Mouse (Mus musculus): ENCODE measurements around the gene Upf1. TPM values are rescaled to one million over a fixed set of nuclear protein-coding genes. Genes with fewer than 3 reads are reported as not detected.

Upf1 gene
- polyA plus RNA-seq (2012), result 119 and 122 TPM in 2 replicates

DNA sequence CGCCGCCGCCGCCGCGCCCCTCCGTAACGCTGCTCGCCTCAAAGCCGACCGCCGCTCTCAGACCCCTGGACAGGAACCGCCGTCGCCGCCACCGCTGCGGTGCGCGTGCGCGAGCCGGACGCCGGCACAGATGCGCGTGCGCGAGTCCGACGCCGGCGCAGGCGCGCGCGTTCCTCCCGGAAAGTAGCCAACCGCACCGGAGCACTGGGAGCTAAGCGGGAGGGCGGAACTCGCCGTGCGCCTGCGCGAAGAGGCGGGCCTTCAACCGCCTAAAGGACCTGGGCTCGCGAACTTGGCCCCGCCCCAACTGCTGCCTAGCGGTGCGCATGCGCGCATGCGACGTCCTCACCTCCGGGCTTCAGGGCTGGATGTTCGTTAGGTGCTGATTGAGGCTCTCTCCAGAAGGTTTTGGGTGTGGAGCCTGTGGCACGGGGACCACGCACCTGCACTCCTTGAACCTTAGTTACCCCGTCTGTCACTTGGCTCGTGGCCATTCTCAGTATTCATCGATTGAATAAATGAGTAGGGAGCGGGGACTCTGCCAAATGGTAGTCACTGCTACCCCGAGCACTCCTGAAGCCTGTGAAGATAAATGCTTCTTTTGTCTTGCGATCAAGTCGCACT lies at the start of gene Upf1:
Upf1 (minus strand) TSS at position 85 of the 624 bp plus-strand sequence.

DNA sequence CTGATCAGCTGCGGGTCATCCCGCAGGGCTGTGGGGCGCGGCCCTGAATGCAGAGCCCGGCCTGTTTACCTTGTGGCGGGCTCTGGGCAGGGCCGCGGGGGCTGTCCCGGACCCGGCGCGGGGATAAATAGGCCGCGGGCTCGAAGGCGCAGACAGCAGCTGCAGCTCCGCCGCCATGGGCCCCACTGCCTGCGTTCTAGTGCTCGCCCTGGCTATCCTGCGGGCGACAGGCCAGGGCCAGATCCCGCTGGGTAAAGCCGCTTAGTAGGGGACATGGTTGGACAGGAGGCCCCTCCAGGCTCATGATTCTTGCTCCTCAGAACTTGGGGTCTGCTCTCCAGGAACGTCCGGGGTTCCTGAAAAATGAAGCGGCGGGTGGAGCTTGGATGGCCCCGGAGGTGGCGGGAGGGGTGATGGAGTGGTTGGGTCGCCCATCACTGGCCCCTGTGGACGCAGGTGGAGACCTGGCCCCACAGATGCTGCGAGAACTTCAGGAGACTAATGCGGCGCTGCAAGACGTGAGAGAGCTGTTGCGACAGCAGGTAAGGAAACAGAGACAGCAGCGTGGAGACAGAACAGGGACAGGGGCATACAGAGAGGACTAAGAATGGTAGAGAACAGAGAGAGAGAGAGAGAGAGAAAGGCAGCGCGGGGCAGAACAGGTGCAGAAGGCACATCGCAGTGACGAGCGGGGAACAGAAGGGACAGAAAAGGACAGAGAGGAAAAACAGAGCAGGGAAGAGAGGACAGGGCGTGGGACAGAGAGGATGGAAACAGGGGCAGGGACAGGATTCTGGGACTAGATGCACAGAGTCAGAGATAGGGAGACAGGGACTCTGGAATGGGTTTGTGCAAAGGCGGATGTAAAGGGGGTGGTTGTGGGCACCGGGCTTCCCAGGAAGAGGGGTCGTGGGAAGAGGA lies 20.6 kb upstream of the Upf1 start, which contains the start of gene Comp:
Comp (plus strand) TSS at position 162 of the 921 bp plus-strand sequence.

GRCm38 (mm10) chr8:70329124-70329834 lies 23.8 kb downstream of the Upf1 start, which contains the start of gene Gdf1:
TSS of gene Gdf1 (plus strand) at chr8:70329817.

DNA sequence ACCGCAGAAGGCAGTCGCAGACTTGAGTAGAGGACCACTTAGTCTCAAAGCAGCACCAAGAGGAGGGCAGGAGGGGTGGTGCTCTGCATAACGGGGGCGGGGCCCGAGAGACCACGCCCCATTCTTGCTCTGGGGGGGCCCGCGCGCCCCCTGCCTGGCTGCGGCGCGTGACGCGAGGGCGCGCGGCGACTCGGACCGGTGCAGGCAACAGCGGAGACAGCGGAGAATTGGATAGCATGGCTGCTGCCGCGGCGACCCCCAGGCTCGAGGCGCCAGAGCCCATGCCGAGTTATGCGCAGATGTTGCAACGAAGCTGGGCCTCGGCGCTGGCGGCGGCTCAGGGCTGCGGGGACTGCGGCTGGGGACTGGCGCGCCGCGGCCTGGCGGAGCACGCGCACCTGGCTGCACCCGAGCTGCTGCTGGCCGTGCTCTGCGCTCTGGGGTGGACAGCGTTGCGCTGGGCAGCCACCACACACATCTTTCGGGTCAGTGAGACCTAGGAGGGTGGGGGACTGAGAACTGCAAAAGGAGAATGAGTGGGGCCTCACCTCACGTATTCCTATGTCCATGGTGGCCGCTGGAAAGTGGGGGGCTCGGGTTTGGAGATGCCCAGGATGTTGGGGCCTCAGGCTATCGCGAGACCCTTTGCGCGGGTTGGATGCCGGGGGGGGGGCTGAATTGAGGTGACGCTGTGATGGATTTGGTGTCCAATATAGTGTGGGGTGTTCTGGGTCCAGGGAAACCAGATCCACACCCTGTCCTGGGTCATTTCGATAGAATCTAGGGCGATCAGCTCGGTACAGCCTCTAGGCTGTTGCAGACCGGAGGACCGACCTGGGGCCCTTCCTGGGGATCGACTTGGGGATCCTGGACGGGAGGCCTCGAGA lies 37.2 kb downstream of the Upf1 start, which contains the start of gene Cers1:
Cers1 (plus strand) TSS at position 152 of the 887 bp plus-strand sequence.

DNA sequence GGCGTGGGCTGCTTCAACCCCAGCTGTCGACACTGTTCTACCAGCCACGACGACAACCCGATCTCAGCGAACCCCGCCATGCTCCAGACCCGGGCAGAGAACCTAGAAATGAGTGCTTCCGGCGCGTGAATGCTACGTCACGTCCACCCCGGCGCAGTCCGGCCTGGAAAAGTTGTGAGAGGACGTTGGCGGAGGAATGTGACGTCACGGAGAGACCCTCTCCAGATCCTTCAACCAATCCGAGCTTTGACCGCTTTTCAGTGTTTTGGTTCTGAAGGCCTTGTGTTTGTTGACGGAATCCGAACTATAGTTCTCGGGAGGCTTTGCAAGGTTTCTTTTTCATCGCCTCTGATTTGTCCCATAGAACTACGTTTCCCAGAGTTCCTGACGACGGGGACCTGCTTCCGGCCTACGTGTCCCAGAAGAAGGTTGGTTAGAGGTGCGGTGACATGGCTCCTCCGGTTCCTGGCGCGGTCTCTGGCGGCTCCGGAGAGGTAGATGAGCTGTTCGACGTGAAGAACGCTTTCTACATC lies 50.7 kb downstream of the Upf1 start, which contains the start of the genes Ddx49 and Cope:
Ddx49 (minus strand) TSS at position 132 of the 533 bp plus-strand sequence.
Cope (plus strand) TSS at position 161 of the 533 bp plus-strand sequence.

GRCm38 (mm10) chr8:70282603-70283135 lies 70.4 kb downstream of the Upf1 start, which contains the start of gene Homer3:
TSS of gene Homer3 (plus strand) at chr8:70282827.

Other genes with a start within 250 kb of the Upf1 start
- gene Ncan, start 232.4 kb downstream of the Upf1 start, polyA plus RNA-seq (2012), result not detected in 2 replicates
- gene Nr2c2ap, start 221.9 kb downstream of the Upf1 start, polyA plus RNA-seq (2012), result 18.9 and 22.4 TPM in 2 replicates
- gene Rfxank, start 214.1 kb downstream of the Upf1 start, polyA plus RNA-seq (2012), result 8.8 and 10.6 TPM in 2 replicates
- gene Borcs8, start 213.8 kb downstream of the Upf1 start, polyA plus RNA-seq (2012), result 86.9 and 91.2 TPM in 2 replicates
- gene Mef2b, start 213.6 kb downstream of the Upf1 start, polyA plus RNA-seq (2012), result 0.36 and 0.43 TPM in 2 replicates
- gene Tmem161a, start 180.9 kb downstream of the Upf1 start, polyA plus RNA-seq (2012), result 127 and 132 TPM in 2 replicates
- 4.1 and 4.4 TPM in 2 replicates for gene Slc25a42, start 141.0 kb downstream of the Upf1 start, polyA plus RNA-seq (2012)
- 72.2 and 83.5 TPM in 2 replicates for gene Sugp2, start 119.1 kb downstream of the Upf1 start, polyA plus RNA-seq (2012)
- gene Armc6, start 118.8 kb downstream of the Upf1 start, polyA plus RNA-seq (2012), result 8.3 and 9.8 TPM in 2 replicates
- 45.4 and 65.9 TPM in 2 replicates for gene Homer3, start 70.5 kb downstream of the Upf1 start, polyA plus RNA-seq (2012)
- 62.7 and 66.5 TPM in 2 replicates for gene Ddx49, start 50.8 kb downstream of the Upf1 start, polyA plus RNA-seq (2012)
- gene Cope, start 50.8 kb downstream of the Upf1 start, polyA plus RNA-seq (2012), result 419 and 474 TPM in 2 replicates
- 0.24 and 0.37 TPM in 2 replicates for gene Cers1, start 37.5 kb downstream of the Upf1 start, polyA plus RNA-seq (2012)
- 0.65 TPM in 1 of 2 replicates, not detected in the other for gene Gdf1, start 23.5 kb downstream of the Upf1 start, polyA plus RNA-seq (2012)
- 0.32 and 1.8 TPM in 2 replicates for gene Comp, start 20.3 kb upstream of the Upf1 start, polyA plus RNA-seq (2012)
- gene Crtc1, start 86.3 kb upstream of the Upf1 start, polyA plus RNA-seq (2012), result 24.5 and 27.2 TPM in 2 replicates
- gene Klhl26, start 123.7 kb upstream of the Upf1 start, polyA plus RNA-seq (2012), result 5.9 and 6.5 TPM in 2 replicates
- gene Tmem59l, start 134.1 kb upstream of the Upf1 start, polyA plus RNA-seq (2012), result 0.12 and 0.15 TPM in 2 replicates
- 0.46 and 1.1 TPM in 2 replicates for gene Crlf1, start 139.9 kb upstream of the Upf1 start, polyA plus RNA-seq (2012)
- 205 and 212 TPM in 2 replicates for gene Rex1bd, start 153.5 kb upstream of the Upf1 start, polyA plus RNA-seq (2012)
- 969 and 1,011 TPM in 2 replicates for gene Uba52, start 157.5 kb upstream of the Upf1 start, polyA plus RNA-seq (2012)
- 975 and 1,046 TPM in 2 replicates for gene Fkbp8, start 174.4 kb upstream of the Upf1 start, polyA plus RNA-seq (2012)
- gene Kxd1, start 174.7 kb upstream of the Upf1 start, polyA plus RNA-seq (2012), result 60.7 and 64.0 TPM in 2 replicates
- 51.7 and 61.3 TPM in 2 replicates for gene Ell, start 186.2 kb upstream of the Upf1 start, polyA plus RNA-seq (2012)
- gene Isyna1, start 241.1 kb upstream of the Upf1 start, polyA plus RNA-seq (2012), result 264 and 274 TPM in 2 replicates